Mouse (Mus musculus) olfactory bulb, adult 2 months (tissue): ENCODE data around the gene Clpp. TPM values are rescaled to one million over a fixed set of nuclear protein-coding genes. Genes with fewer than 3 reads are reported as not detected.

ENCODE experiments used
- H3K27ac ChIP-seq: fragments of 200-500 bp; 2 replicates; pipeline ENCODE4 v1.5.1; 2012; ENCODE audit warnings: low read depth, low read length; ENCODE audit not compliant: insufficient read depth
- H3K4me1 ChIP-seq: fragments of 200-500 bp; 2 replicates; pipeline ENCODE4 v1.6.1; 2012; ENCODE audit warnings: low read length; ENCODE audit not compliant: control insufficient read depth, insufficient read depth
- H3K4me3 ChIP-seq: fragments of 200-500 bp; 2 replicates; pipeline ENCODE4 v1.5.1; 2012; ENCODE audit warnings: mild to moderate bottlenecking, low read depth, low read length, moderate library complexity; ENCODE audit not compliant: insufficient read depth
- CTCF ChIP-seq: fragments of 200-500 bp; IDR thresholded peaks from 2 replicates; pipeline ENCODE4 v1.5.1; 2012; ENCODE audit warnings: low read depth, mild to moderate bottlenecking, low read length, moderate library complexity; ENCODE audit not compliant: insufficient read depth
- POLR2A ChIP-seq: fragments of 200-500 bp; IDR thresholded peaks from 2 replicates; pipeline ENCODE4 v1.6.1; 2012; ENCODE audit warnings: mild to moderate bottlenecking, low read depth, low read length, moderate library complexity; ENCODE audit not compliant: insufficient read depth
- WGBS: fragments of 180-500 bp; shearing (Covaris S2); methylation state at CpG from one replicate; pipeline ENCODE4 v1.1.7; 2018; 5-methylcytosine and 5-hydroxymethylcytosine counted together
- polyA plus RNA-seq: library from polyadenylated mRNA; stranded (reverse); fragments of >200 nt; gene quantifications from 2 replicates; pipeline ENCODE4 v1.2.4, GENCODE M21; 2012; ENCODE audit warnings: low replicate concordance; ENCODE audit not compliant: missing spikeins, insufficient read depth, insufficient read length

Gene Clpp
- polyA plus RNA-seq, 1 experiment, result not detected

GRCm38 (mm10) chr17:56984886-56985285 lies 5.2 kb upstream of the Clpp start:
- WGBS, result 86% methylated on average over 9 of the region's 9 CpGs
- Histone ChIP-seq H3K4me3 (no peak overlapping the region), H3K27ac (no peak overlapping the region), H3K4me1 (no peaks in the 10 kb centered on the region)
- TF ChIP-seq CTCF, result no peak
- no peak for TF ChIP-seq POLR2A

GRCm38 (mm10) chr17:56985656-56986055 lies 4.4 kb upstream of the Clpp start:
- Histone ChIP-seq H3K4me3 (no peak overlapping the region), H3K4me1 (no peaks in the 10 kb centered on the region), H3K27ac (no peak overlapping the region)
- no peak for TF ChIP-seq CTCF
- TF ChIP-seq POLR2A, result no peak
- WGBS, result 75% methylated on average over 3 of the region's 3 CpGs

GRCm38 (mm10) chr17:56986105-56986805 lies 3.9 kb upstream of the Clpp start:
- H3K4me1 ChIP-seq, result peaks cover 5% of the 10 kb centered on the region
- WGBS, result 80% methylated on average over 3 of the region's 3 CpGs
- TF ChIP-seq POLR2A (no peak), CTCF (no peak)
- H3K27ac ChIP-seq, result no peak overlapping the region
- H3K4me3 ChIP-seq, result no peak overlapping the region

GRCm38 (mm10) chr17:56988441-56988840 lies 1.7 kb upstream of the Clpp start:
- H3K27ac ChIP-seq, result no peak overlapping the region
- 87% methylated on average over 7 of the region's 7 CpGs for WGBS
- H3K4me1 ChIP-seq, result peaks cover 12% of the 10 kb centered on the region
- TF ChIP-seq CTCF (no peak), POLR2A (no peak)
- no peak overlapping the region for H3K4me3 ChIP-seq

DNA sequence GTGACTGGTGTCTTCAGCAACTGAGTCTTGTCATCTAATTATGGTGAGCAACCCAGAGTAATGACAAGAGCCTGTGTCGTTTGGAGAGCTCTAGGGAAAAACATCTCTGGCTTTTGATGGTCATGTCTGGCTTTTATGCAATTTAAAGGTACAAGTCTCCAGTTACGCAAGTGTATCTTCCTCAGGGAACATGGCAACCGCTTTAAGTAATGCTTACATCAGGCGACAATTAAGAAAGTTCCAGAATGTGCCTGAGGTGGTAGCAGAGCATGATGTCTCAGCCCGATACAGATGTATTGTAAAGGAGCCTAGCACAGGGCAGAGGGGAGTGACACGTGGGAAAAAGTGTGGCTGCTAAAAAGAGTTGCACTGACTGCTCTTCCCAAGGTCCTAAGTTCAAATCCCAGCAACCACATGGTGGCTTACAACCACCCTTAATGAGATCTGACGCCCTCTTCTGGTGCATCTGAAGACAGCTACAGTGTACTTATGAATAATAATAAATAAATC lies 1.1 kb upstream of the Clpp start:
- Histone ChIP-seq H3K4me3 (no peak overlapping the region), H3K4me1 (peaks cover 12% of the 10 kb centered on the region), H3K27ac (no peak overlapping the region)
- WGBS, result 66% methylated on average over 7 of the region's 7 CpGs
- TF ChIP-seq POLR2A (no peak), CTCF (no peak)

- peak overlapping the region; percentile 71 for H3K4me3 ChIP-seq
- 1% methylated on average over 25 of the region's 25 CpGs for WGBS
- peak overlapping the region; percentile 46; the same call in 1 of the 2 replicates for H3K27ac ChIP-seq
- TF ChIP-seq CTCF (no peak), POLR2A (no peak; the same call in 1 of the 2 replicates)
- peaks cover 12% of the 10 kb centered on the region for H3K4me1 ChIP-seq
Observed at GRCm38 (mm10) chr17:56989467-56990114, 514 bp upstream of the Clpp start.

GRCm38 (mm10) chr17:56990966-56991365 lies 861 bp downstream of the Clpp start:
- 73% methylated on average over 2 of the region's 2 CpGs for WGBS
- H3K27ac ChIP-seq, result no peak overlapping the region
- H3K4me3 ChIP-seq, result peak overlapping the region; percentile 71
- peaks cover 12% of the 10 kb centered on the region for H3K4me1 ChIP-seq
- TF ChIP-seq CTCF, result no peak

GRCm38 (mm10) chr17:56995046-56995445 lies 4.9 kb downstream of the Clpp start:
- Histone ChIP-seq H3K27ac (no peak overlapping the region), H3K4me1 (peaks cover 24% of the 10 kb centered on the region), H3K4me3 (no peak overlapping the region)
- WGBS, result 89% methylated on average over 8 of the region's 8 CpGs
- no peak for TF ChIP-seq POLR2A
- no peak for TF ChIP-seq CTCF

GRCm38 (mm10) chr17:56996506-56996905 lies 6.4 kb downstream of the Clpp start:
- 69% methylated on average over 2 of the region's 2 CpGs for WGBS
- H3K27ac ChIP-seq, result peak overlapping the region; percentile 68; the same call in 1 of the 2 replicates
- H3K4me1 ChIP-seq, result peaks cover 19% of the 10 kb centered on the region
- TF ChIP-seq POLR2A (no peak), CTCF (no peak)
- H3K4me3 ChIP-seq, result no peak overlapping the region
